Mouse (Mus musculus) ES-Bruce4 (cell line): ENCODE data around the gene Ldhb.
"Not testable (repeated sequence)": the region's sequence is repeated elsewhere in the genome, so short reads cannot be mapped to it uniquely, and the experiment has no call there.

Experiments used
- CTCF ChIP-seq: IDR thresholded peaks from one replicate; pipeline ENCODE4 v1.8.1; 2011; ENCODE audit warnings: low read depth, low read length
- EP300 ChIP-seq: IDR thresholded peaks from 2 replicates; pipeline ENCODE4 v1.6.1; 2011; ENCODE audit warnings: low read depth, low read length; ENCODE audit not compliant: insufficient read depth
- POLR2A ChIP-seq: IDR thresholded peaks from one replicate; pipeline ENCODE4 v1.8.1; 2011; ENCODE audit warnings: low read length; ENCODE audit not compliant: insufficient read depth

- TF ChIP-seq POLR2A, EP300, CTCF: not testable (repeated sequence)
Measured at GRCm38 (mm10) chr6:142490114-142490513, 17.6 kb downstream of the Ldhb start.
